Mouse (Mus musculus): ENCODE results near the gene Slc25a13. TPM values are rescaled to one million over a fixed set of nuclear protein-coding genes. Genes with fewer than 3 reads are reported as not detected.

Gene Slc25a13
- polyA plus RNA-seq, 1 experiment from 2014 or later = 7.8 TPM

GRCm38 (mm10) chr6:5991817-5992755 lies 224.9 kb downstream of the Slc25a13 start:
- Histone ChIP-seq H3K4me1 (replicated peaks) (peaks cover 15% of the 10 kb centered on the region), H3K4me2 (peak overlapping the region; percentile 24), H3K27me3 (no peaks in the 10 kb centered on the region), H3K9me3 (no peaks in the 10 kb centered on the region), H3K36me3 (no peaks in the 10 kb centered on the region), H3K4me3 (no peak overlapping the region), H3K27ac (no peak overlapping the region), H3K9ac (peak overlapping the region; percentile 39; the same call in 1 of the 2 replicates)
- 41% methylated on average over 25 of the region's 25 CpGs for WGBS
- peak; percentile 82 for ATAC-seq (ENCODE audit: low FRiP score)

DNA sequence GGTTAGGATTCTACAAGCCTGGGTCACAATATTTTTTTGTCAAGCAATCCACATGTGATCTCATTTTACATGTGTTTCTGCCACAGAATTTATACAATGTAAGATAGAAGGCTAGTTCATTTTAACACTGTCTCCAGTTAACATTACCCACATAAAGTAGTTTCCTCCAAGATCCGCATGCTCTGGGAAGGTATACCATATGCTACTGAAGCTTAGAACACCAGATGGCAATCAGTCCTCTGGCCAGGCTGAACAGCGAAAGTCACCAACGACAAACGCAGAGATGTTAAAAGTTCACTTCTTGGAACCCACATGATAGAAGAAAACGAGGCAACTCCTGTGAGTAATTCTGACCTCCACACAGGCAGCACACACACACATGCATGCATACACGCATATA lies 225.7 kb downstream of the Slc25a13 start:
- H3K36me3 ChIP-seq = no peaks in the 10 kb centered on the region
- H3K27ac ChIP-seq = no peak overlapping the region
- 72% methylated on average over 6 of the region's 6 CpGs for WGBS
- H3K4me2 ChIP-seq = peak overlapping the region; percentile 24; the same call in 1 of the 2 replicates
- no peak overlapping the region for H3K9ac ChIP-seq
- no peaks in the 10 kb centered on the region for H3K27me3 ChIP-seq
- H3K9me3 ChIP-seq = no peaks in the 10 kb centered on the region
- H3K4me1 ChIP-seq (replicated peaks) = peaks cover 15% of the 10 kb centered on the region
- ATAC-seq (ENCODE audit: low FRiP score) = 0 out of 2 replicates have a peak, but pooled peaks have one; percentile 5
- no peak overlapping the region for H3K4me3 ChIP-seq
